Mouse (Mus musculus) testis, adult 2 months (tissue): Measurements from ENCODE around the gene Drg2.

Source experiments
- CTCF ChIP-seq: fragments of 200-500 bp; IDR thresholded peaks from 2 replicates; pipeline ENCODE4 v1.5.1; 2012; ENCODE audit warnings: low read depth, mild to moderate bottlenecking, inconsistent platforms, low read length, moderate library complexity; ENCODE audit not compliant: control insufficient read depth, insufficient read depth, insufficient replicate concordance
- POLR2A ChIP-seq: fragments of 200-500 bp; IDR thresholded peaks from 2 replicates; pipeline ENCODE4 v1.6.1; 2012; ENCODE audit warnings: low read depth, mild to moderate bottlenecking, inconsistent platforms, low read length, moderate library complexity; ENCODE audit not compliant: control insufficient read depth

DNA sequence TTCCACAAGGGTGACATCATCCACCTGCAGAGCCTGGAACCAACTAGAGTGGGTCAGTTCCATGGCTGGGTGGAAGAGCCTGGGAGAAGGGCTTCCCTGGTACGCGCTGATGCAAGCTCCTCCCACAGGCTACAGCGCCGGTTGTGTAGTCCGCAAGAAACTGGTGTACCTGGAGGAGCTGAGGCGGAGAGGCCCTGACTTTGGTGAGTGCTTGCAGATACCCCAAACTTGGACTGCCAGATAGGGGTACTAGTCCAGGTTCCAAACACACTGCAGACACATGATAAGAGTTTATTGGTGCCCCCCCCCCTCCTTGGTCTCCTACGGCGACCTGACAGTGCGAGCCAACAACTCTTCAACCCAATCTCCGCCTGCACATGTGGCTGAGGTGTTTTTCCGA lies 54.6 kb downstream of the Drg2 start:
- TF ChIP-seq POLR2A (no peak), CTCF (no peak)
